Mouse (Mus musculus) left cerebral cortex, postnatal 4 days (tissue): Measurements from ENCODE around the gene Sgf29. TPM values are rescaled to one million over a fixed set of nuclear protein-coding genes. Genes with fewer than 3 reads are reported as not detected.
"Not testable (repeated sequence)": the region's sequence is repeated elsewhere in the genome, so short reads cannot be mapped to it uniquely, and the experiment has no call there.

Source experiments
- DNase-seq: peaks from one replicate; pipeline ENCODE4 v3.0.0-alpha.2; 2022
- intact Hi-C: fragments of 180-260 bp; cut with DNase I; formaldehyde crosslinking; loops from one replicate; pipeline ENCODE4 v1.15.1; 2025
- total RNA-seq, 2 experiments: library from RNA; stranded (reverse); gene quantifications; 2 replicates each; pipeline ENCODE4 v1.2.3; 2021

Gene Sgf29
- total RNA-seq, 2 experiments from 2014 or later = 49.9 to 53.0 TPM

DNA sequence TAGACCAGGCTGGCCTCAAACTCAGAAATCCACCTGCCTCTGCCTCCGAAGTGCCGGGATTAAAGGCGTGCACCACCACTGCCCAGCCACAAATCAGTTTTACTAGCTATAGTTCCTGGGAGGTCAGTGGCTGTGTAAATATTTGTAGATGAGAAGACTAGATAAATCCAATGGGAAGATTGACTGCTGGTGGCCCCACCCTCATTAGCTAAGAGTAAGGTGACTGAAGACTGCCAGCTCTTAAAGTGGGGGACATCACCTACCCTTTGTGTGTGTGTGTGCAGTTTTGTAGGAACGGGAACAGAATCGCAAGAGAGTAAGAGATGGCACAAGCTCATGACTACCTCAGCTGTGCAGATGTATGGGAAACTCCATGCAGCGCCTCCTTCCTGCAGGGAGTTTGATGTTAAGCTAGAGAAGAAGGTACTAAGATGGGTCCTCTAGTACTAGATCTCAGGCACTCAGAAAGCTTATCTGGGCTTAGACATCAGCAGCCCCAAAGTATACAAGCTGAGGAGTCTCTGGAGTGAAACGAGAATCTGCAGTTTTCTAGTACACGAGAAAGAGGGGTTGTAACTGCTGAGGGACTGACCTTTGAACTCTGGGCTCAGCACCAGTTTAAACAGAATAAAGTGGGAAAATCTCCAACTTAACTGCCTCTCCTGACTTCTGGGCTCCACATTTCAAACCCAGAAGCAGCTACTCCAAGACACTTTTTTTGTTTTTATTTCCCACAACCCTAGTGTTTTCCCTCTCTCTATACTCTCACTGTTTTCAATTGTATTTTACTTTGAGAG lies 29.6 kb downstream of the Sgf29 start:
- no peak for DNase-seq
- intact Hi-C loops = no loop called here

DNA sequence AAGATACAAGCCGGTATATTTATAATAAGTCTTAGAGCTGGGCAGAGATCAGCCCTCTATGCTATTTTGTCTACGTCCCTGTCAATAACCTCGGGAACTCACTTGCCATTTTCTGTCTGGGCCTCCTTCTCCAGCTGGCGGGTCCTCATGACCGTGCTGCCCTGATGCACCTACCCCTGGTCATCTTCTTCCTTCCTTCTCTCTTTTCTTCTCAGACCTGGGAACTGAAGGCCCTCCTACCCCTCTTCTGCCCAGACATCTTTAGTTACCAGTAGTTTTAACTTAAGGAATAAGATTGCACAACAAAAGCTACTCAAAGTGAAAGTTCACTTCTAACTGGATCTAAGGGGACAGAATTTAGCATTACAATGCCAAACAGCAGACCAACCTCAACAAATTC lies 30.6 kb downstream of the Sgf29 start:
- DNase-seq = no peak
- intact Hi-C loops = no loop called here

- no peak for DNase-seq
- intact Hi-C loops = no loop called here
Observed at GRCm38 (mm10) chr7:126681221-126681620, 32.1 kb downstream of the Sgf29 start.

DNA sequence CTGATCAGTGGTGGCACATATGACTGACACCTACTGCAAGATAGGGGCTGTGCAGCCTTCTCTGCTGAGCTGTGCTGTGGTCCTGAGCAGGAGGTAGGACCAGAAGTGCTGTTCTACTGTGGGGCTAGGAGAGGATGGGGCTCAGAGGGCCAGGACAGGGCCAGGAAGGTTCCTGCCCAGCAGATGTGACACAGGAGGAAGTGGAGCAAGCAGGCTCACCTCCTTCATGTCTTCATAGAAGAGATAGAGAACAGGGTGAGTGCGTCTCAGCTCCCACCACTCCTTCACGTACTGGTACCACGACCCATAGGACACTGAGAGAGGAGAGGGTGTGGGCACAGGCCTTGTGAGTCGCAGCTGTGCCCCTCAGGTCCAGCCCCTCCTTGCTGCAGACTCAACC lies 39.0 kb downstream of the Sgf29 start:
- intact Hi-C loops, DNase-seq: not testable (repeated sequence)

DNA sequence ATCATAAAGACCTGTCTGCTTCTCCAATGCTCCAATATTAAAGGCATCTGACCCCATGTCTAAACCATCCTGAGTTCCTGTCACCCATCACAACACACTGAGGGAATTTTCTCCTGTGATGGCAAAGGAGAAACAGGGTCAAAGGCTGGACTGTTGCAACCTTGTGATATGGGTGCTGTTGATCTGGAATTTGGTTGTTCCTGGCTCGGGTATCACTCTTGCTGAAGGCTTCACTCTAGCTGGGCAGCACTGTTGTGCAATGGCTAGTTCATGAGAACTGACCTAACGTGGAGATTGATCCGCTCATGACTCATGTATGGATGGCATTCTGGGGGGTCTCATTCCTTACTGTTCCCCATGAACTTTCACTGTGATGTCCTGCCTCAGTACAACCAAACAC lies 39.9 kb downstream of the Sgf29 start:
- intact Hi-C loops = no loop called here
- no peak for DNase-seq

DNA sequence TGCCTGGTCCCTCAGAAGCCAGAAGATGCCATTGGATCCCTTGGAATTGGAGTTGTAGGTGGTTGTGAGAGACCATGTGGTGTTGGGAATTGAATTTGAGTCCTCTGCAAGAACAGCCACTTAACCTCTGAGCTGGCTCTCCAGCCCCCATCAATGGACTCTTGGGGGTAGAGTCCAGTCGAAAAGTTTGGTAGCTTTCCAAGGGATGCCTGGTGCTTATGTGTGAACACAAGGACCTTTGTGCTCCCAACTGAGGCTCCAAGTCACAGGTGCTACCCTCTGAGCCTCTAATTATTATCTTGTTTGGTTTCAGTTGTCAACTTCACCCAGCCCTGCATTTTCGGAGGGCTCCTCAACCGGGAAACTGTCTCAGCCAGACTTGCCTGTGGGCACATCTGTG lies 41.6 kb downstream of the Sgf29 start:
- intact Hi-C loops = no loop called here
- DNase-seq = no peak

GRCm38 (mm10) chr7:126691676-126692075 lies 42.6 kb downstream of the Sgf29 start:
- intact Hi-C loops = no loop called here

GRCm38 (mm10) chr7:126692426-126692825 lies 43.3 kb downstream of the Sgf29 start:
- DNase-seq = no peak
- intact Hi-C loops = no loop called here

More at GRCm38 (mm10) chr7:126691676-126692075, 42.6 kb downstream of the Sgf29 start:
- no peak for DNase-seq

- DNase-seq = peak; percentile 82
- intact Hi-C loops = no loop called here
Observed at GRCm38 (mm10) chr7:126693256-126693655, 44.1 kb downstream of the Sgf29 start.

DNA sequence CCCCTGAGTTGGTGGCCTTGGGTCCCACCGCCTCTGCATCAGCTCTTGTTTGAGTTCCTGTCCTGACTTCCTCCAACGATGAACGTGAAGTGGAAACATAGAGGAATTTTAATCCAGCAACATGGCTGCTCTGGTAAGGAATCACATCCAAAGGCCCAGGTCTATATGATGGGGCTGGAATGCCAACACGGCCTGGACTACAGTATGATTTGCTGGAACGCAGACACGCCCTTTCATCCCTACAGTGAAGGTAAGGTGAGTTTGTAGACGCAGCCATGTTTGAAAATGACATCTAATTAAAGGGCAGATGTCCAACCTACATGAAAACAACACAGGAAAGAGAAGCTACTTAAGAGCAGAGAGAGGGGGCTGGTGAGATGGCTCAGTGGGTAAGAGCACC lies 44.7 kb downstream of the Sgf29 start:
- intact Hi-C loops = no loop called here
- DNase-seq = no peak

DNA sequence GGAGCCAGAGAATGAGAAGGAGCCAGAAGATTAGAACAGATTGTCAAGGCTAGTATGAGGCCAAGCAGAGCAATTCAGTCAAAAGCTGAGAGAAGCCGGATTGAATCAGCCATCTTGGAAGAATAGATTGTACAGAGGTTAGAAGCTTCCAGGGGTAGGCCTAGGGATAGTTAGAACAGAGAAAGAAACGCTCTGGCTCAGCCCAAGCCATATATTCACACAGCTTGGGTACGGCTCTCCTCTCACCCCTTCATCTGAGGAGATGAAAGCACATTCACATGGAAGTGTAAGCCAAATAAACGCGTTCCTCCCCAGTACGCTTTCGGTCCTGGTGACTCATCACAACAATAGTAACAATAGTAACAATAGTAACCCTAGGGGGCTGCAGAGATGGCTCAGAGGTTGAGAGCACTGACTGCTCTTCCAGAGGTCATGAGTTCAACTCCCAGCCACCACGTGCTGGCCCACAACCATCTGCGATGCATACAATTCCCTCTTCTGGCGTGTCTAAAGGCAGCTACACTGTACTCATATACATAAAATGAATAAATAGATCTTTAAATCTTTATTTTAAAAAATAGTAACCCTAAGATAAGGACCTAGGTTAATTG lies 45.4 kb downstream of the Sgf29 start:
- intact Hi-C loops = no loop called here
- DNase-seq = no peak

DNA sequence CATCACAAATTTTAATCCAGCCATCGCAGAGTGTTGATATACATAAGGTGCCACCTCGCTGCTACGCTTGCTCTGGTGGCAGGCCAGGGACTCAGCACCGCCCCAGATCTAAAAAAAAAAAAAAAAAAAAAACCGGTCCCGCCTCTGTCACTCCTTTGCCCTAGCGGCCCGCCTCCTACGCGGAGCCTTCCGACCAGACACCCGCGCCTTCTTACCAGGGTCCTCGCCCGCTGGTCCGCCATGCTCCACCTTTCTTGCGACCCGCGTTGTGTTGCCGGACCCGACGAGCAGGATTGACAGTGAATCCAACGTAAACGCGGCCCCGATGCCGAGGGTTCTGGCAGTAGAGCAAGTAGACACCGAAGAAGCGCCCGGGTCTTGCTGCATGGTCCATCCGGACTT lies 46.1 kb downstream of the Sgf29 start, which contains the start of gene Bola2:
Gene Bola2 (plus strand): TSS at position 192 of the 402 bp plus-strand sequence.
- DNase-seq = peak; percentile 68
- intact Hi-C loops = no loop called here

- DNase-seq = peak; percentile 95
- intact Hi-C loops = no loop called here
Observed at GRCm38 (mm10) chr7:126695631-126696207, 46.6 kb downstream of the Sgf29 start, which contains the start of gene Slx1b. Slx1b (minus strand) TSS chr7:126695784.

- intact Hi-C loops = no loop called here
- DNase-seq = no peak
Observed at GRCm38 (mm10) chr7:126696303-126696702, 47.2 kb downstream of the Sgf29 start.

GRCm38 (mm10) chr7:126696886-126697285 lies 47.8 kb downstream of the Sgf29 start:
- DNase-seq = no peak
- intact Hi-C loops = no loop called here

- intact Hi-C loops = no loop called here
- no peak for DNase-seq
Observed at GRCm38 (mm10) chr7:126697838-126698237, 48.7 kb downstream of the Sgf29 start.

GRCm38 (mm10) chr7:126700063-126701015 lies 51.2 kb downstream of the Sgf29 start:
- no peak for DNase-seq

DNA sequence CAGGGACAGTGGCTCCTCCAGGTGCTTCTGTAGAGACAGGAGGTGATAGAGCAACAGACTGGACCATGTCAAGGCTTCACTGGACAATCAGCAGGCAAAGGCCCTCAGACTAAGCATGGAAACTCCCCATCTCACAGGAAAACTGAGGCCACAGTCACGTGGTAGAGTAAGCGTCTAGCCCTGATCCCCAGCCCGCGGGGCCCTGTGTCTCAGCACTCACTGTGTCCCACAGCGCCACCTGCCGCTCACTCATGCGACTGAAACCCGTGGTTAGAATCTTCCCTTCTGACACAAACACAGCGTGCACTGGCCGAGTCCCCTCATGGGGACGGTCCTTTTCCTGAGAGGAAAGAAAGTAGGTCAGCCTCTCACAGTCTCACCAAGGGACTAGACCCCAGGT lies 52.0 kb downstream of the Sgf29 start:
- intact Hi-C loops = loop anchor here (5.0 kb wide), 1 partner anchor 56 kb away; the partner anchor contains the start of gene Mapk3

More at GRCm38 (mm10) chr7:126700063-126701015, 51.2 kb downstream of the Sgf29 start:
- intact Hi-C loops = loop anchor here (5.0 kb wide), 1 partner anchor 57 kb away; the partner anchor contains the start of gene Mapk3

GRCm38 (mm10) chr7:126701559-126702357 lies 52.6 kb downstream of the Sgf29 start:
- intact Hi-C loops = loop anchor here (5.0 kb wide), 1 partner anchor 56 kb away; the partner anchor contains the start of gene Mapk3
- no peak for DNase-seq

More for the DNA sequence above, 52.0 kb downstream of the Sgf29 start:
- DNase-seq = peak; percentile 91
